Mouse (Mus musculus) bone marrow, adult 2 months (tissue): ENCODE results near the gene Ralbp1. TPM values are rescaled to one million over a fixed set of nuclear protein-coding genes. Genes with fewer than 3 reads are reported as not detected.

Source experiments
- H3K27ac ChIP-seq: fragments of 200-500 bp; 2 replicates; pipeline ENCODE4 v1.5.1; 2012; ENCODE audit warnings: low read depth, mild to moderate bottlenecking, control low read depth, inconsistent platforms, low read length; ENCODE audit not compliant: control insufficient read depth, poor library complexity, insufficient read depth
- H3K4me1 ChIP-seq: fragments of 200-500 bp; 2 replicates; pipeline ENCODE4 v1.6.1; 2011; ENCODE audit warnings: low read length; ENCODE audit not compliant: control insufficient read depth, insufficient read depth
- H3K4me3 ChIP-seq: fragments of 200-500 bp; replicated peaks from 2 replicates; pipeline ENCODE3; 2011; ENCODE audit warnings: mild to moderate bottlenecking, low read depth, low read length, control low read depth; ENCODE audit not compliant: control insufficient read depth
- CTCF ChIP-seq: fragments of 200-500 bp; IDR thresholded peaks from 2 replicates; pipeline ENCODE4 v1.5.1; 2011; ENCODE audit warnings: low read length, control low read depth; ENCODE audit not compliant: control insufficient read depth, insufficient read depth
- POLR2A ChIP-seq: fragments of 200-500 bp; IDR thresholded peaks from 2 replicates; pipeline ENCODE4 v1.6.1; 2011; ENCODE audit warnings: low read depth, mild to moderate bottlenecking, control low read depth, low read length, borderline replicate concordance; ENCODE audit not compliant: control insufficient read depth
- WGBS: fragments of 180-500 bp; shearing (Covaris S2); methylation state at CpG from one replicate; pipeline ENCODE4 v1.1.7; 2018; 5-methylcytosine and 5-hydroxymethylcytosine counted together
- polyA plus RNA-seq: library from polyadenylated mRNA; stranded (reverse); fragments of >200 nt; gene quantifications from 2 replicates; pipeline ENCODE4 v1.2.4, GENCODE M21; 2011; ENCODE audit warnings: low replicate concordance; ENCODE audit not compliant: missing spikeins, insufficient read depth, insufficient read length

Ralbp1 gene
- polyA plus RNA-seq, 1 experiment, result 27.0 TPM

- H3K27ac ChIP-seq, result peak overlapping the region; percentile 98
- TF ChIP-seq POLR2A (peak; percentile 22; the same call in 1 of the 2 replicates), CTCF (no peak)
- WGBS, result under 1% methylated on average over 56 of the region's 56 CpGs
- H3K4me3 ChIP-seq, result peak overlapping the region; percentile 89
- H3K4me1 ChIP-seq, result peaks cover 3% of the 10 kb centered on the region
Observed at GRCm38 (mm10) chr17:65884061-65884669, 1.4 kb downstream of the Ralbp1 start.

DNA sequence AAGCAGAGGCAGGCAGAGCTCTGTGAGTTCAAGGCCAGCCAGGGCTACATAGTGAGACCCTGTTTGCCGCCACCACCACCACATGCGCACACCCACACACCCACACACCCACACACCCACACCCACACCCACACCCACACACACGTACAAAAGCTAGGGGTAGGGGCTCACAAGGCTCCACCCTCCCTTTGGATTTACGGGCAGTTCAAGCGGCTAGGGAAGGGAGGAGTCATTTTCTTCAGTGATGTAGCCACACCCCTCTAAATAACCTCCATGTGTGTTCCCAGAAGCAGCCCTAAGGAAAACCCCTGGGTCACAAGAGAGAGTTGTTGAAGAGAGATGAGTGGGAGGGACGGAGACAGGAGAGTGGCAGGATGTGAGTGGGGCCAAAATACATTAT lies 8.6 kb downstream of the Ralbp1 start:
- Histone ChIP-seq H3K4me3 (no peak overlapping the region), H3K4me1 (peaks cover 2% of the 10 kb centered on the region; the same call in 1 of the 2 replicates), H3K27ac (no peak overlapping the region)
- 77% methylated on average over 6 of the region's 6 CpGs for WGBS
- TF ChIP-seq CTCF (no peak), POLR2A (no peak)

GRCm38 (mm10) chr17:65873834-65874233 lies 11.8 kb downstream of the Ralbp1 start:
- Histone ChIP-seq H3K27ac (no peak overlapping the region), H3K4me3 (no peak overlapping the region), H3K4me1 (peaks cover 4% of the 10 kb centered on the region; the same call in 1 of the 2 replicates)
- WGBS, result 88% methylated on average over 11 of the region's 11 CpGs
- no peak for TF ChIP-seq CTCF
- no peak for TF ChIP-seq POLR2A

- TF ChIP-seq CTCF (no peak), POLR2A (no peak)
- no peak overlapping the region for H3K27ac ChIP-seq
- H3K4me1 ChIP-seq, result peaks cover 4% of the 10 kb centered on the region; the same call in 1 of the 2 replicates
- 79% methylated on average over 4 of the region's 4 CpGs for WGBS
- no peak overlapping the region for H3K4me3 ChIP-seq
Observed at GRCm38 (mm10) chr17:65873156-65873555, 12.4 kb downstream of the Ralbp1 start.

DNA sequence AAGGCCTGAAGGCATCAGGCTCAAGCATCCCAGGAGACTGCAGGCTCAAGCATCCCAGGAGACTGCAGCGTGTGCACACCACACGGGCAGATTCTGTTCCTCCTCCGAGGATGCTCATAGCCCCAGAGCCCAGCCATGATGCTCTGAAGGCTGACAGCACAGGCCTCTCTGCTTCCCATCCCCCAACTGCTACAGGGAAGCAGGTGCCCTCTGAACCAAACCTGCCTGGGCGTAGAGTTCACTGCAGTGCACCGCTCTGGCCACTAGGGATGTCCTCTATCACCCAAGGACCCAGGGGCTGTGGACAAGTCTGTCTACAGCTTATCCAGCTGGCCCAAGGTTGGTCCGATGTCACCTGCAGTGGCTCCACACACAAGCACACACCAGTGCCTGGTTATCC lies 12.9 kb downstream of the Ralbp1 start:
- WGBS, result 52% methylated on average over 6 of the region's 6 CpGs
- Histone ChIP-seq H3K27ac (no peak overlapping the region), H3K4me3 (no peak overlapping the region), H3K4me1 (peaks cover 4% of the 10 kb centered on the region; the same call in 1 of the 2 replicates)
- TF ChIP-seq CTCF, result peak; percentile 67
- no peak for TF ChIP-seq POLR2A

GRCm38 (mm10) chr17:65872051-65872450 lies 13.5 kb downstream of the Ralbp1 start:
- no peak overlapping the region for H3K4me3 ChIP-seq
- TF ChIP-seq POLR2A, result no peak
- TF ChIP-seq CTCF, result no peak
- WGBS, result 20% methylated on average over 6 of the region's 6 CpGs
- no peak overlapping the region for H3K27ac ChIP-seq
- H3K4me1 ChIP-seq, result peaks cover 4% of the 10 kb centered on the region; the same call in 1 of the 2 replicates

DNA sequence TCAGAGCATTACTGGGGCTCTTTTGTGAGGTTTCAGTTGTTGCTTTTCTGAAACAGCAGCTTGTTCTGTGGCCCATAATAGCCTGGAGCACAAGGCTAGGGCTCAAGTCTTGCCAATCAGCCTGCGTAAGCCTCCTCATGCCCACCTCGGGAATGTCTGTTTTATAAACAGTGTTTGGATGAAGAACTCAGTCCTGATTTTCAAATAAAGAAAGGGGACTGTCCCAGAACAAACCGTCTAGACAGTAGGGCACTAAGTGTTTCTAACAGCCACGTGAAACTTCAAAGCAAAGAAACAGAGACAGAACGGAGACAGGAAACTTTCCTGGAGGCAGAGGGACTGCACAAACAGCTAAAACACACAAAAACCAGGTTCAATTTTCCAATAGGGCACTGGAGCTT lies 14.0 kb downstream of the Ralbp1 start:
- Histone ChIP-seq H3K4me1 (peaks cover 4% of the 10 kb centered on the region; the same call in 1 of the 2 replicates), H3K4me3 (no peak overlapping the region), H3K27ac (no peak overlapping the region)
- TF ChIP-seq CTCF, result no peak
- TF ChIP-seq POLR2A, result no peak
- 47% methylated on average over 5 of the region's 5 CpGs for WGBS

DNA sequence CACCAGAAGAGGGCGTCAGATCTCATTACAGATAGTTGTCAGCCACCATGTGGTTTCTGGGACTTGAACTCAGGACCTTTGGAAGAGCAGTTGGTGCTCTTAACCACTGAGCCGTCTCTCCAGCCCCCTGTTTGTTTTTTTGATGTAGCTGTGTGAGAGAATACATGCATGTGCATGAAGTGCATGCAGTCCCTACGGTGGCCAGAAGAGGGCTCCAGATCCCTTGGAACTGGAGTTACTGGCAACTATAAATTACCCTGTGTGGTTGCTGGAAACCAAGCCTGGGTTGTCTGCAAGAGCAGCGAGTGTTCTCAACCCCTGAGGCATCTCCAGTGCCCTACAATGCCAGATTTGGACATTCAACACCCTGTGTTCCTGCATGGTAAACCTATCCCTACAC lies 15.5 kb downstream of the Ralbp1 start:
- 30% methylated on average over 4 of the region's 4 CpGs for WGBS
- TF ChIP-seq CTCF, result peak; percentile 84
- TF ChIP-seq POLR2A, result no peak

More for the DNA sequence above, 15.5 kb downstream of the Ralbp1 start:
- H3K27ac ChIP-seq, result no peak overlapping the region
- H3K4me3 ChIP-seq, result no peak overlapping the region
- H3K4me1 ChIP-seq, result peaks cover 4% of the 10 kb centered on the region; the same call in 1 of the 2 replicates
